Mouse (Mus musculus) 416B (cell line): ENCODE measurements around the gene Fitm2.
A peak's percentile ranks its signal among the peaks of the same experiment; 100 is the strongest.

Experiments
- DNase-seq: peaks from one replicate; pipeline ENCODE4 v3.0.0; 2011; ENCODE audit warnings: low read depth

Gene Fitm2

GRCm38 (mm10) chr2:163422895-163423660 lies 49.4 kb downstream of the Fitm2 start:
- DNase-seq: peak; percentile 69

GRCm38 (mm10) chr2:163420366-163420886 lies 52.0 kb downstream of the Fitm2 start:
- DNase-seq: peak; percentile 46

GRCm38 (mm10) chr2:163419346-163420045 lies 52.9 kb downstream of the Fitm2 start:
- DNase-seq: peak; percentile 99

GRCm38 (mm10) chr2:163418841-163419345 lies 53.5 kb downstream of the Fitm2 start:
- peak; percentile 70 for DNase-seq

- DNase-seq: no peak
Observed at GRCm38 (mm10) chr2:163417830-163418229, 54.6 kb downstream of the Fitm2 start.

- no peak for DNase-seq
Observed at GRCm38 (mm10) chr2:163417026-163417425, 55.4 kb downstream of the Fitm2 start.
